Mouse (Mus musculus): ENCODE results near the gene Notch3.
A peak's percentile ranks its signal among the peaks of the same experiment; 100 is the strongest.

The Notch3 gene

GRCm38 (mm10) chr17:32092895-32093294 lies 73.8 kb downstream of the Notch3 start:
- DNase-seq (ENCODE audit: low spot score) = no peak

GRCm38 (mm10) chr17:32092241-32092619 lies 74.4 kb downstream of the Notch3 start:
- no peak for DNase-seq (ENCODE audit: low spot score)

GRCm38 (mm10) chr17:32091364-32092240 lies 75.0 kb downstream of the Notch3 start:
- peak; percentile 88 for DNase-seq (ENCODE audit: low spot score)

- no peak for DNase-seq (ENCODE audit: low spot score)
Measured at GRCm38 (mm10) chr17:32091032-32091363, 75.7 kb downstream of the Notch3 start.

- no peak for DNase-seq (ENCODE audit: low spot score)
Measured at GRCm38 (mm10) chr17:32087069-32087468, 79.6 kb downstream of the Notch3 start.

GRCm38 (mm10) chr17:32083351-32083750 lies 83.3 kb downstream of the Notch3 start:
- DNase-seq (ENCODE audit: low spot score) = no peak

- peak; percentile 82 for DNase-seq (ENCODE audit: low spot score)
Measured at GRCm38 (mm10) chr17:32075164-32075563, 91.5 kb downstream of the Notch3 start.

- no peak for DNase-seq (ENCODE audit: low spot score)
Measured at GRCm38 (mm10) chr17:32074658-32075057, 92.0 kb downstream of the Notch3 start.

- DNase-seq (ENCODE audit: low spot score) = peak; percentile 83
Measured at GRCm38 (mm10) chr17:32073359-32073758, 93.3 kb downstream of the Notch3 start.
